Mouse (Mus musculus) cerebellum, postnatal 25 days (tissue): ENCODE results near the gene Ctr9.

Experiments used
- DNase-seq, 2 experiments: peaks; one replicate each; pipeline ENCODE4 v3.0.0; 2021; ENCODE audit warnings: mixed read lengths in 2 of 2

Ctr9 gene

GRCm38 (mm10) chr7:111028281-111029045, at the start of gene Ctr9:
Gene Ctr9, plus strand, starts transcription at chr7:111028951.
- DNase-seq, result peak; percentile 96 to 97

GRCm38 (mm10) chr7:110981036-110981435, 47.7 kb upstream of the Ctr9 start:
- no peak for DNase-seq

GRCm38 (mm10) chr7:110982053-110982705, 46.6 kb upstream of the Ctr9 start, which contains the start of gene Mrvi1:
Gene Mrvi1, minus strand, starts transcription at chr7:110982461.
- DNase-seq, result peak in 1 of 2 experiments; percentile 29

DNA sequence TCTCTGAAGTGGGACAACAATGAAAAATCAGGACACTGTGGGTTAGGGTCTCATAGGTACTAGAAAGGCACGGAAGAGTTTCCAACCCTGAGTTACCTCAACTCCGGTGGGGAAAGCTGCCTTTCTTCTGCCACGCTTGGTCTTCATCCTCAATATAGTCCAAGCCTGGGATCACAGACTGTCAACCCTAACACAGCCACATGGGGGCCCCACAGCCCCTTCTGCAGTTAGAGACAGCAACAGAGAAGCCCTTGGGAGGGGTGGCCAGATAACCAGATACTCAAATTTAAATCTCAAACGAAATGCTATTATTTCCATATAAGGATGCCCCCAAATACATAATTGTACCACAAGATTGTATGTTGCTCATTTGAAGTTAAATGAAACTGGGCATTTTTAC, 46.0 kb upstream of the Ctr9 start:
- DNase-seq, result peak in 1 of 2 experiments; percentile 33

DNA sequence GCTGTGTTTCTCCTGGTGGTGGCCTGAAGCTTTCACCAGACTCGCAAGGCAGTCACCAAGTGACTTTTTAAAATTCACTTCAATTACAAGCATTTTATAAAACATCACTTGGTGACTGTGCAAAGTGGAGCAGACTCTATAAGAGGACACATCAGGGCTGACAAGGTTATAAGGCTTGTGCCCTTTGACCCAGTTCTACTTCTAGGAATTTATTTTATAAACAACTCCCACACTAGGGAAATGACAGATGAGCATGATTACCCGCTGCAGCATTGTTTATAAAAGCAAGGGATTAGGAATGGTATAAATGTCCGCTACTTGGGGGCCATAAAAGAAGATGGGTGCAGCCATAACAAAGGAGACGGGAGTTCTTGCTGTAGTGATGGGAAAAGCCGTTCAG, 45.1 kb upstream of the Ctr9 start:
- DNase-seq, result no peak

- no peak for DNase-seq
Observed at GRCm38 (mm10) chr7:110985581-110986265, 43.0 kb upstream of the Ctr9 start.

DNA sequence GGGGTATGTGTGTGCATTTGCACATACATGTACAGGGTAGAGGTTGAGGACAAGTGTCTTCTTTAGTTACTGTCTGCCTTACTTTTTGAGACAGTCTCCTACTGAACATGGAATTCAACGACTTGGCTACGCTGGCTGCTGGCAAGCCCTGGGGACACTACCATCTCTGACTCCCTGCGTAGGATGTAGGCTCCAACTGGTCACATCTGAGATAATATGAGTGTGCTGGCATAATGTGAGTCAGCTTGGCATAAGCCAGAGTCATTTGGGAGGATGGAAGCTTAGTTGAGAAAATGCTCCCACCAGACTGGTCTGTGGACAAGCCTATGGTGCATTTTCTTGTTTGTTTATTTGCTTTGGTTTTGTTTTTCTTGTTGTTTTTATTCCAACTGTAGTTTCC, 40.7 kb upstream of the Ctr9 start:
- no peak for DNase-seq

- no peak for DNase-seq
Observed at GRCm38 (mm10) chr7:110989286-110989879, 39.4 kb upstream of the Ctr9 start.

- no peak for DNase-seq
Observed at GRCm38 (mm10) chr7:110990356-110991220, 38.2 kb upstream of the Ctr9 start.

DNA sequence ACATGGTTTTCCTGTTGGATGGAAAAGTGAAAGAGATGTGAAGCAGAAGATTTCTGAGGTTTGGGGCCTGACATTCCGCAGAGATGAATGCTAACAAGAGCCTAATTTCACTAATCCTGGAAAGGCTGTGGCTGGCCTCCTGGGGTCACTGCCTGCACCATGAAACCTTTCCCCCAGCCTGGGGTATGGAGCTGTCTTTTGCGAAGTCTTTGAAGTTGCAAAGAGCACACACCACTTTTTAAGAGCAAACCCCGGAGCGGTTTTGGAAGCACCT, 37.6 kb upstream of the Ctr9 start:
- no peak for DNase-seq

- DNase-seq, result no peak
Observed at GRCm38 (mm10) chr7:110998887-110999827, 29.6 kb upstream of the Ctr9 start.

GRCm38 (mm10) chr7:111004136-111004840, 24.5 kb upstream of the Ctr9 start:
- no peak for DNase-seq

DNA sequence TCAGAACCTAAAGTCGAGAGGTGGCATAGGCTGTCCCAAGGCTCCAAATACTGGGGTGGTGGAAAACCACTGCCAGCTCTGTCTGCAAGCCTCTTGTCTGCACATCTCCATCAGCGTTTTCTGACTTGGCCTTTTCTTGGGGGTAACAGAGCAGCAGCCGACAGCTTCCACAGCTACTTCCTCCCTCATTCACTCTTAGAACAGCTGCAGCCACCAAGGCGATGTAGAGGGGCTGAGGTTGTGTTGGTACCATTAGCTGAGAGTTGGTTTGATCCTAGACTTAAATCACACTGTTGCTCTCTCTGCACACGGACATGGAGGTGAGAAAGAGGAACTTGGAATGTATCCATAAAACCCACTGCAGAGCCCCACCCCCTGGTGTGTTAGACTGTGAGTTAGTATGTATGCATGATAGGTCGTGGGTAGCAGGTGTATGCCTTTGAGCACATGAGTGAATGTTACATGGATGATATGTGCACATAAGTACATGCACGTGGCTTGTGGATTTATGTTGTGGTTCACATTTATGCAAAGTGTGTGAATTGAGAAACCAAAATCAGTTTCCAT, 14.6 kb upstream of the Ctr9 start:
- DNase-seq, result no peak

GRCm38 (mm10) chr7:111014893-111015292, 13.9 kb upstream of the Ctr9 start:
- DNase-seq, result peak; percentile 65 to 86

- no peak for DNase-seq
Observed at GRCm38 (mm10) chr7:111015731-111016130, 13.0 kb upstream of the Ctr9 start.

DNA sequence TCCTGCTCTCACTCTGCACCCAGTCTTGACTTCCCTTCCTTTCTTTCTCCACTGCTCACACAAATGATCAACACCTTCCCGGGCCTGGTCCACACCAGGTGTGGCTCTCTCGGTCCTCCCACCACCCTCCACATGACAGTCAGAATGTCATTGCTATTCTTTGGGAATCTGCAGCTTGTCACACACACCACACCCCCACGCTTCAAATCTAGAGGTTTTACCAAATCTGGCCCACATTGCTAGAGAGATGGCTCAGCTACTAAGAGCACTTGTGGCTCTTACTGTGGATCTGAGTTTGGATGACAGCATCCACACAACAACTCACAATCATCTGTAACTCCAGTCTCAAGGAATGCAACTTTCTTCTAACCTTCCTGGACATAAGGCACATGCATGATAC, 11.8 kb upstream of the Ctr9 start:
- no peak for DNase-seq

DNA sequence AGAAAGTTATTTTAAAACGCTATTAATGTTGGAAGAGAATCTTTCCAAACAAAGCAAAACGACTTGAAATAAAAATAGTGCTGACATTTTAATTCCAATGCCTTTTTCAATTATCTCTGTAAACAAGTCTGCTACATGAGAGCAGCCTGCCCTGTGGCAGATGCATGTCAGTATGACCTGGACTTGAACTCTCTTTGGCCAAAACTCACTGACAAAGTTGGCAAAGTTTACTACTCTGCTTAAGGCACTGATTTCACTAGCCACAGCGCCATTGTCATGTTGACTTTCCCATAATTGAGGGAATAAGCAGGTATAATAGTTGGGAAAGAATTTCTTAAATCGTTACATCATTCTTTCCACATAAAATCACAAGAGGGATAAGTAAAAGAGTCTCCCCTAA, 7.9 kb upstream of the Ctr9 start:
- no peak for DNase-seq

- peak; percentile 11 to 21 for DNase-seq
Observed at GRCm38 (mm10) chr7:111024068-111024594, 4.6 kb upstream of the Ctr9 start.

- no peak for DNase-seq
Observed at GRCm38 (mm10) chr7:111024912-111025311, 3.8 kb upstream of the Ctr9 start.

GRCm38 (mm10) chr7:111029046-111029553, 349 bp downstream of the Ctr9 start:
- no peak for DNase-seq
